Mouse (Mus musculus) layer of hippocampus, adult 8-10 months (tissue): ENCODE data around the gene Ier3. TPM values are rescaled to one million over a fixed set of nuclear protein-coding genes. Genes with fewer than 3 reads are reported as not detected.

Experiments used
- DNase-seq, 2 experiments: peaks; one replicate each; pipeline ENCODE4 v3.0.0; 2022; ENCODE audit warnings: low spot score in 2 of 2
- total RNA-seq, 4 experiments: library from RNA; stranded (reverse); gene quantifications; 2 replicates each; pipeline ENCODE4 v1.2.4; 2022

Gene Ier3
- total RNA-seq, result 10 to 100 TPM in 1 of 4 experiments, 1 to 10 TPM in 3; 4.9 to 11.0 (median 7.3) TPM

DNA sequence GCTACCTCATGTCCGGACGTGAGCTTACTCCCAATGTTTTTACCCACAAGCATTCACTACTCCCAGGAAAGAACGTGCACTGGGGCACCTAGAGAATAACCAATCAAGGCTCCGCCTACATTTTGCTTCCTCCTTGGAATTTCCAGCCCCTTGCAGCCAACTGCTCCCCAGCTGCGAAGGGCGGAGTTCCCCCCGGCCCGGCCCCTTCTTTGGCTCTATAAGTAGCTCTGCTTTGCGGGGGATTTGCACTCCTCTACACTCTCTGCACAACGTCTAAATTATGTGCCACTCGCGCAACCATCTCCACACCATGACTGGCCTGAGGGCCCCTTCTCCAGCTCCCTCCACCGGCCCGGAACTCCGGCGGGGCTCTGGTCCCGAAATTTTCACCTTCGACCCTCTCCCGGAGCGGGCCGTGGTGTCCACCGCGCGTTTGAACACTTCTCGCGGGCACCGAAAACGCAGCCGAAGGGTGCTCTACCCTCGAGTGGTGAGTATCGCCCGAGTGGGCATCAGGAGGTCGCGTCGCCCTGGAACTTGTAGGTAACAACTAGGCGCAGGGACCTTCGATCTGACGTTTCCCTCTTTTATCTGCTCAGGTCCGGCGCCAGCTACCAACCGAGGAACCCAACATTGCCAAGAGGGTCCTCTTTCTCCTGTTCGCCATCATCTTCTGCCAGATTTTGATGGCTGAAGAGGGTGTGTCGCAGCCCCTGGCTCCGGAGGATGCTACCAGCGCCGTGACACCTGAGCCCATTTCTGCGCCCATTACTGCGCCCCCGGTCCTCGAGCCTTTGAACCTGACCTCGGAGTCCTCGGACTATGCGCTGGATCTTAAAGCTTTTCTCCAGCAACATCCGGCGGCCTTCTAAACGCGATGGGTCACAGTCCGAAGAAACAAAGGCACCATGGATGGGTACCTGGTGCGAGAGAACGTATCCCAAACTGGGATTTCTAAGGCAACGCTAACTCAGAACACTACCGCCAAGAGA, at the start of gene Ier3:
Gene Ier3, plus strand, starts transcription at position 246 of the 992 bp plus-strand sequence.
- no peak for DNase-seq

DNA sequence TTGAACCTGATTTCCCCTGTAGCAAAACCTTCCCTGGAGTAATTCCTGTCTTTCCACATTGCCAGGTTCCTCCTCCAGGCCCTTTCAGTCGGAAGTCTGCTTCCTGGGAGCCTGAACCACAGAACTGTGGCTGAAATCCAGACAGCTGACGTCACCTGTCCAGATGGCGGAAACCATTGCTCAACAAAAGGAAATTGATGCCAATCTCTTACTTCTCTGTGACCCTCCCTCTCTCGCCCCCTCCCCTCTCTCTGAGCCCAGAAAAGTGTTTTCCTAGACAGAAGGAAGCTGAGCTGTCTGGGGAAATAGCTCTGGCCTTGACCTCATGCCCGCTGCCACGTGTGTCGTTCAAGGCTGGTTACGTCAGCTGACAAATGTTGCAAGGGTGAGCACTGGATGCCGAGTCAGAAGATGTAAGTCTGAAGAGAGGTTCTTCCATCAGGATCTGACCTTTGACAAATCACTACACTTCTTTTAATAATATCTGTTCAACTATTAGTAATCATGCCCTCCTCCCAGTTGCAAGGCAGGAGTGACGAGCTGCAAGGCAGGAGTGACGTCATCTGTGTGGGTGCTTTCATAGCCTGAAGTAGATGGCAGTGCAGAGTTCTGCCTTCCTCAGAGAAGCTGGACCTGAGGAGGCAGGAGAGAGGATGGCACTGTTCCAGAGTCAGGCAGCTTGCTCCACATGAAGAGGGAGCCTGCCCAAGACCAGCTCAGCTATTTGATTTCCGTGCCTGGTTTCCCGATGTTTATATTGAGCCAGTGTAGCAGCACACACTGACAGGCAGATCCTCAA, 44.5 kb upstream of the Ier3 start:
- DNase-seq, result peak; percentile 72 to 82

DNA sequence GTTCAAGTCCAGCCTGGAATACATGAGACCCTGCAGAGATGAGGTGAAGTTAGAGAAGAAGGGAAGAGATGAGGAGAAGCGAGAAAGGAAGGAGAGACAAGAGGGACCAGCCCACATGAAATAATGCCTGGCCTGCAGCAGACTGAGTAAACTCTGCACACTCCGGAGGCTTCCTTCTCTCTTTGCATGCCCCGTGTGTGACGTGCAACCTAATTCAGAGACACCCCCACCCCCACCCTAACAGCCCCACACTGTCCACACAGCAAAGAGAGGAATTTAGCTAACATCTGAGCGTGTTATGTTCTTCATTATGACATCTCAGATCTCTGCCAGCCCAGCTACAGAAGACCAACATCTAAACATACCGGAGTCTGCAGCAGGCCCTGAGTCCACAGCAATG, 42.5 kb upstream of the Ier3 start:
- no peak for DNase-seq

GRCm38 (mm10) chr17:35779466-35780205, 41.8 kb upstream of the Ier3 start:
- no peak for DNase-seq

DNA sequence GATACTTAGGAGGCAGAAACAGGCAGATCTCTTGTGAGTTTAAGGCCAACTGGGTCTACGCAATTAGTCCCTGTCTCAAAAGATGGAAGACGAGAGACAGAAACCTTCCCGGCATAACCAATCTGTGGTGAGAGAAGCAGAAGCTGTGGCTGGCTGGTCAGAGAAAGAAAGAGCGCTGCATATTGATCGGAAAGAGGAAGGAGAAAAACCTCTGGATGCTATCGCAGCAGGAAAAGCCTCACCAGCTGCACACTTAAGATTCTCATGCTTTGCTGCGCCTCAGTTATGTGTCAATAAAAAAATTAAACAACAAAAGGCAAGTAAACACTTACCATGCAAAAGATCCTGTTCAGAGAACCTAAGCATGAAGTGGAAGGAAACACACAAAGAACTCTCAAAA, 41.1 kb upstream of the Ier3 start:
- DNase-seq, result no peak

DNA sequence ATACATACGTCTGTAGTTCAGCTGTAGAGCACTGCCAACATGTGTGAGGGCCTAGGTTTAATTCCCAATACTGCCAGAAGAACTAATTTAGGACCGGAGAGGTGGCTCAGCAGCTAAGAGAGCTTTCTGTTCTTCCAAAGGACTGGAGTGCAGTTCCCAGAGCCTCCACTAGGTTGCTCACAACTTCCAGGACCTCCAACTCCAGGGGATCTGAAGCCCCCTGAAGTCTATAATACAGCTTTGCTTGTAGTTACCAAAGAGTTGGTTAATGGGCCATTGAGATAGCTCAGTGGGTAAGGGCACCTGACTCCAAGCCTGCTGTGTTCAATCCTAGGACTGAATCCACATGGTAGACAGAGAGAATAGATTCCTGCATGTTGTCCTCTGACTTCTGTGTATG, 39.1 kb upstream of the Ier3 start:
- no peak for DNase-seq

DNA sequence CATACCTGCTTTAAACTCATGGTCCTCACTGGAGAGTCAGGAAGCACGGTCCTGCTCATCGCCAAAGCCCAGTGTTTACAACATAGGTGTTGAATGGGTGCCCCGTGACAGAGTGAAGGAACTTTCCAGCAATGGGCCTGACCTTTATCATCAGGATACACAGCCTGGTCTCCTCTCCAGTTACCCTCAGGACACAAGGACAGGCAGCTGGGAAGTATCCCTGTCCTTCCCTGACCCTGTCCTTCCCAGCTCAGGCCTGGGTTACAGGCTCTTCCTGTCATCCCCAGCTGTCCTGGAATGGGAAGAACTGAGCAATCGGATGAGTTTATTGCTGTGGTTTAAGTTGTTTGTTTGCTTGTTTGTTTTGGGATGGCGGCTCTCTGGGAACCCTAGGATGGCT, 38.6 kb upstream of the Ier3 start:
- DNase-seq, result no peak

DNA sequence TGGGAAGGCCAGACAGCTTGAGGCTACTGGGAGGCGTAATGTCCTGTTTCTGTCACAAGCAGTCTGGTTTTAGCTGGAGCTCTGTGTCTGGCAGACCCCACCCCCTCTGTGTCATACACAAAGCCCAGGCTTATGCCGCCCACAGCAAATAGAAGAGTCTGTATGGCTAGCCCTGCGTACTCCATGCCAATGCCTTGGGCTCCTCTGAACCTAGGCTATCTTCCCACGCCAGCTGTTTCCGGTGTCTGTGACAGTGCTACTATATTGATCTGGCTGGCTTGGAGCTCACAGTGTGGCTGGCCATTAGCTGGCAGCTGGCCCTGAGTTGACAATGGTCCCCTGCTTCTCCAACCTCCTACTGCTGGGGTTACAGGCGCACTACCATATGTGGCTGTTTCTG, 37.5 kb upstream of the Ier3 start:
- DNase-seq, result peak; percentile 22 to 40

DNA sequence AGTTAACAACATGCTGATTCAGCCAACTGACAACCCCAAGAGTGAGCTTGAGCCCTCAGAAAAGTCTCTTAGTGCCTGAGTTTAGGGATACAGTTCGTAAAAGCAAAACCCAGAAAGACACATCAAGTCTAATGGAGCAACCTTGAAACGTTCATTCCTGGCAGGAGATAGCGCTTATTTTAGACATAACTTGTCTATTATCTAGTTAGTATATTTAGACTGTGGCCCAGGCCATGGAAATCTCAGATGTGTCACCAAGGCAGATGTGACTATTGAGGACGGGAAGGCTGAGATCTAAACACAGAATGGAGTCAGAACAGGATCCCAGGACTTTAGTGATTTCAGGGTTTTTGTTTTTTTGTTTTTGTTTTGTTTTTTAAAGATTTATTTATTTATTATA, 36.3 kb upstream of the Ier3 start:
- DNase-seq, result no peak

DNA sequence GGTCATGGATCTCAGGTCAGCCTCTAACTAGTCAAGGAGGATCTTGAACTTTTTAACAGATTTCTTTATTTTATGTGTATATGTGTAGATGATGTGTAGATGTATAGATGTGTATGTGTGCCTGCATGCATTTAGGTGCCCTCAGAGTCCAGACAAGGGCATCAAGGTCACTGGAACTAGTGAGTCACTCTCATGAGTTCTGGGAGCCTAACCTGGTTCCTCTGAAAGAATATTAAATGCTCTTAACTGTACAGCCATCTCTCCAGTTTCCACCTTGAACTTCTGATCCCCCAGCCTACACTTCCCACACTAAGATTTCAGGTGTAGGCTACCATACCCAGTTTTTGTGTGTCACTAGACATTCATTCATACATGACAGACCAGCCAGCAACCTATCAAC, 34.0 kb upstream of the Ier3 start:
- DNase-seq, result no peak

GRCm38 (mm10) chr17:35788025-35788424, 33.5 kb upstream of the Ier3 start:
- no peak for DNase-seq

DNA sequence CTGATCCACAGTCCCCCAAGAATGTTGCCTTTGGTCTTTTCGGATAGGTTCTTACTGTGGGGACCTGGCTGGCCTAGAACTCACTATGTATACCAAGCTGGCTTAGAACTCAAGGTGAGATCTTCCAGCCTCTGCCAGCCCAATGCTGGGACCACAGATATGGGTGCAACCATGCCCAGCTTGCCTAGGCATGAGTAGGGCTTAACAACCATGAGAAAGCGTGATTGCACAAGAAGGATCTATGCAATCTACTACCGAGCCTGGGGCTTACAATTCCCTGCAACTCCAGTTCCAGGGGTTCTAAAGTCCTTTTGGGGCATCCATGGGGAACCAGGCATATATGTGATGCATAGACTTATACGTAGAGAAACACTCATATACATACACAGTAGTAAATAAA, 30.6 kb upstream of the Ier3 start:
- no peak for DNase-seq

DNA sequence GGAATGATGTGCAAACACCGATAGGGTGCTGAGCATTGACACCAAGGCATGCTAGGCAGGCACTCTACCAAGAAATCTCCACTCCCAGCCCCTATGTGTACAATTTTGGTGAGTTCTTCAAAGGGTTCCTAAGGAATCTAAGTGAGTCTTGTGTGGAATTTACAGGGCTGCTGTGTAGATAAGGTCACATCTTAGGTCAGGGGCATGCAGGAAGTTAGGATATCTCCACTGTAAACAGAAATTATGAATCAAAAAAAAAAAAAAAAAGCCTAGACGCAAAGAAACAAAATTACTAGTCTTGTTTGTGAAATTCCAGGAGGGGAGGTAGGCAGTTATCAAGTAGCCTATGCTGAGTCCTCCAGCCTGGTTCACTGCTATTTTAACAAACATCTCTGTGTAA, 28.6 kb upstream of the Ier3 start:
- no peak for DNase-seq

DNA sequence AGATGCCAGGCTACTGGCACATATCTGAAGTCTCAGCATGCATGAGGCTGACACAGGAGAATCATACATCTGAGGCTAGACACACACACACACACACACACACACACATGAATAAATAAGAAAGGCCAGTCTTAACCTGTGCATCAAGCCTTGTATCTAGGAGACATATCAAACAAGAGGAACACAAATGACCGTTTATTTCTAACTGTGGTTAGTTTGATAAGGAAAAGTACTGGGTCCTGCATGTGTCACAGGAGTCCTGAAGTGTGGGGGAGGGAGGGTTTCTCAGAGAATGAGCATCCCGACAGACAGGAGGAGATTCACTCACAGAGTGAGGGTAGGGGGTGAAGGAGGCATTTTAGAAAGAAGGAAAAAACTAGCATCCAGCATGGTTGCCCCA, 26.4 kb upstream of the Ier3 start:
- no peak for DNase-seq

- no peak for DNase-seq
These were observed 25.8 kb upstream of the Ier3 start for GRCm38 (mm10) chr17:35795656-35796055.

GRCm38 (mm10) chr17:35796835-35797234, 24.6 kb upstream of the Ier3 start:
- DNase-seq, result no peak

GRCm38 (mm10) chr17:35800905-35801304, 20.6 kb upstream of the Ier3 start:
- DNase-seq, result no peak

GRCm38 (mm10) chr17:35803020-35803419, 18.5 kb upstream of the Ier3 start:
- no peak for DNase-seq

DNA sequence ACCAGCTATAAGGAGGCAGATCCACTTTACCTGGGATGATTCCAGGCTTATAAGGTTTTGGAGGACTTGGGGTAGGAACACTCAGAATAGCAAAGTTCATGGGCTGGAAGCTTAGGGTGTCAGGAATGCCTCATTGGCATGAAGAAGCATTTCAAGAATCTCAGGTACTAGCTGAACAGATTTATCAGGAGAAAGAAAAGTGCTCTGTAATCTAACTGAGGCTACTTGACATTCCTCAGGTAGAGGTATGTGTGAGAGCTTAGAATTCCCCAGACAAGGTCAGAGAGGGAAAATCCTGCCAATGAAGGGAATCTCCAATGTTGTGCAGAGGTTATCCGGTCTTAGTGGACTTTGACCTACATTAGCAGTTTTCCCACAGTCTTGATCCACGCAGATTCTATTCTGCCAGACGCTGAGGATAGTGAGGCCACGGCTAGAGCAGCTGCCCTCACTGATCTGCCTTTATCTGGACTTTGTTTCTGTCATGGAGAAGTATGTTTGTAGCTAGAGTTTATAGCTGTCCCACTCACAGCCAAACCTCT, 17.6 kb upstream of the Ier3 start:
- no peak for DNase-seq

- no peak for DNase-seq
These were observed 13.4 kb upstream of the Ier3 start for GRCm38 (mm10) chr17:35808073-35808472.

DNA sequence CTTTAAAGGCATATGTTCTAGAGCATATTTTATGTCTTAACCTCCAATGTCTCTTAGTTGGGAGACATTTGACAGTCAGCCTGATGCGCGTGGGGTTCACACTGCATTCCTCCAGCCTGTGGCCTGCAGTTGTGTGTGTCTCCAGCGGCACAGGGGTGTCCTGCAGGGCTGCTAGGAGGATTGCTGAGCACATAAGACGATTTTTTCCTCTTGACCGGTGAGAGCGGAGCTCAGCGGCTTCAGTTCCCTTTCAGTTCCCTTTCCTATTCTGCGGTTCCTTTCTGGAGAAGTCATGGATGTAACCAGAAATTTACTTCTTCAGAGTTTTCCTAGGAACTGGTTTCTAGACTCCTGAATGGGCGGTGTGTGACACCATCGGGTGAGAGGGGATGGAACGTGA, 12.1 kb upstream of the Ier3 start:
- DNase-seq, result no peak
